Mouse (Mus musculus) erythroblast, embryonic 14.5 days (primary cell): ENCODE data around the gene Gbp4.

ENCODE experiments used
- GATA1 ChIP-seq: IDR thresholded peaks from 2 replicates; pipeline ENCODE4 v1.6.1; 2012; ENCODE audit warnings: low read length, inconsistent platforms, mixed read lengths
- TAL1 ChIP-seq: IDR thresholded peaks from 3 replicates; pipeline ENCODE4 v1.6.1; 2012; ENCODE audit warnings: low read length, inconsistent platforms, mixed read lengths

DNA sequence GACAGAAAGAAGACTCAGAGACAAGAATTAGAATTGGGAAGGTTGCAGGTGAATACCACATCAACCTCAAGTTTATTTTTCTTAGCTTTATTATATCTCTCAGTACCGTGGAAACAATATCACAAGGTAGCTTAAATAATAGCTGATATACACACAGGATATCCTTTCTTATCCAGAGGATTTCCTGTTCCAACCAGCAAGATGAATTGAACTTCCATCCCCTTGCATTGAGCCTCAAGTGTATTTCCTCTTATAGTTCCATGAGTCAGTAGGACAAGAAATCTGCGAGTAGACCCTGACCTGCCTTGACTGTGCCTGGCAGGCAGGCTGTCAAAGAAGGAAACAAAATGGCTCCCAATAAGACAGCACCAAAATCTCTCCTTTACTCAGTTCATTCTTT, 23.6 kb downstream of the Gbp4 start:
- no peak for TF ChIP-seq TAL1
- TF ChIP-seq GATA1: no peak
